In the genomic region with DNA sequence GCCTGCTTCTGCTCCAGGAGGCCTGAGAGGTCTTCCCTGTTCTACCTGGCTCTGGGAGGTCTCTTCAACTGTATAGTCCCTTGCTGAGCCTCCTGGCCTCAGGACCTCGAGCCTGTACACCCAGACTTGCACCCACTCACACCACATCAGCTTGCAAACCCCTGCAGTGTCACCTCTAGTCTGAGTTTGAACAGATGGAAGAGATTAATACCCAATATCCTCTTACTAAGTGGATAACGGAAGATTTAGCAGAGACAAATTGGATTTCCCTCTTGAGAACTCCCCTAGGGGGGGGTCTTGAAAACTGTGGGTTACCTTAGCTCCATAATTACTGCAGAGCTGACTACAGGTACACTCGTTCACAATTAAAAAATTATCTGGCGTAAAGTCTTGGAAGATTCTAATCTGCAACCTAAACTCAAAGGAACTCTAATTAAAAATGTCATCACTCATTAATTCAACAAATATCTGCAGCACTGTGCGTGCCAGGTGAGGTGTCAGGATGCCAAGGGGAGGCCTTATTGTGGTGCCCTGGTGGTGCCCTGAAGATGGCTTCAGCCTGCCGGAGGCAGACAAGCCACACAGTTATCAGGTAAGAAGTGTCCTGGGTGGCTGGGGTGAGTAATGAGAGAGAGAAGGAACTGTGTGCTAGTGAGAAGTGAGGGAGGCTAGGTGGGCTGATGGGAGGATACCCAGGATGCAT, we compare ENCODE assay signal across 13 mouse cellular contexts. TPM values are rescaled to one million over a fixed set of nuclear protein-coding genes. Genes with fewer than 3 reads are reported as not detected.
A peak's percentile ranks its signal among the peaks of the same experiment; 100 is the strongest.
DNase-seq lines count a peak whose midpoint lies in the region; ATAC-seq and TF ChIP-seq lines count a peak whose summit lies in the region.
"Had no signal": no experiment of that assay in that cellular context is flagged by ENCODE, and none has a peak within 500 bp of the region (broad histone marks: within the 10 kb centered on the region; RNA-seq: fewer than 3 reads in every experiment).

No protein-coding gene starts in this region.

- TF ChIP-seq CTCF in hindbrain, postnatal 0 days (IDR thresholded peaks at IDR 0.05; ENCODE audit: low read depth) = no peak
- TF ChIP-seq CTCF in liver, postnatal 0 days (IDR thresholded peaks at IDR 0.05; ENCODE audit: low read depth) = no peak

- peaks cover 77% of the 10 kb centered on the region for H3K4me1 ChIP-seq in kidney, embryonic 16.5 days (ENCODE audit: insufficient read depth, low read length)
- peaks cover 25% of the 10 kb centered on the region for H3K4me1 ChIP-seq in hindbrain, postnatal 0 days (ENCODE audit: insufficient read depth, low read length)
- H3K4me1 ChIP-seq in liver, postnatal 0 days (ENCODE audit: insufficient read depth) = peaks cover 2% of the 10 kb centered on the region; the same call in 1 of the 2 replicates
- peaks cover 11% of the 10 kb centered on the region for H3K4me1 ChIP-seq in heart, embryonic 11.5 days (ENCODE audit: control insufficient read depth, insufficient read depth, low read length)

- 0 out of 2 replicates have a peak overlapping the region, but pooled peaks have one; percentile 46 for H3K9ac ChIP-seq in kidney, embryonic 16.5 days (replicated peaks; ENCODE audit: low read length)
- no peak overlapping the region for H3K9ac ChIP-seq in hindbrain, postnatal 0 days (replicated peaks; ENCODE audit: low read length)
- no peak overlapping the region for H3K9ac ChIP-seq in liver, postnatal 0 days (replicated peaks)
- H3K9ac ChIP-seq in heart, embryonic 11.5 days (ENCODE audit: low read depth, low read length) = no peak overlapping the region
- H3K9ac ChIP-seq: heart, embryonic 13.5 days had no signal

- no peak for TF ChIP-seq EP300 in liver, postnatal 0 days (IDR thresholded peaks at IDR 0.05; ENCODE audit: low read depth)

- peak overlapping the region; percentile 87; the same call in 1 of the 2 replicates for H3K27ac ChIP-seq in kidney, embryonic 16.5 days (ENCODE audit: low read length)
- peak overlapping the region; percentile 45; the same call in 1 of the 2 replicates for H3K27ac ChIP-seq in hindbrain, postnatal 0 days
- H3K27ac ChIP-seq in liver, postnatal 0 days (ENCODE audit: low read depth) = no peak overlapping the region
- H3K27ac ChIP-seq in heart, embryonic 11.5 days (ENCODE audit: low read depth, low read length) = no peak overlapping the region

- H3K36me3 ChIP-seq in kidney, embryonic 16.5 days (ENCODE audit: insufficient read depth, low read length) = no peaks in the 10 kb centered on the region
- H3K36me3 ChIP-seq in hindbrain, postnatal 0 days (ENCODE audit: insufficient read depth, low read length) = no peaks in the 10 kb centered on the region
- no peaks in the 10 kb centered on the region for H3K36me3 ChIP-seq in liver, postnatal 0 days (replicated peaks; ENCODE audit: insufficient read depth, low read length)
- no peaks in the 10 kb centered on the region for H3K36me3 ChIP-seq in heart, embryonic 11.5 days (ENCODE audit: control insufficient read depth, insufficient read depth, low read length)
- H3K36me3 ChIP-seq: heart, embryonic 13.5 days; neural tube, embryonic 13.5 days had no signal

- ATAC-seq in kidney, embryonic 16.5 days (ENCODE audit: low FRiP score, low TSS enrichment) = no peak
- no peak for ATAC-seq in hindbrain, postnatal 0 days
- ATAC-seq in liver, postnatal 0 days = no peak
- ATAC-seq in heart, embryonic 11.5 days (replicated peaks; ENCODE audit: insufficient number of reproducible peaks, low FRiP score, low TSS enrichment) = no peak

- no peak for DNase-seq in kidney, adult 11 months
- peak; percentile 64 for DNase-seq in retina, adult 2 months (ENCODE audit: low read depth, low spot score)
- DNase-seq in retina, embryonic 14.5 days (ENCODE audit: low spot score) = no peak
- no peak for DNase-seq in hindbrain, postnatal 0 days (ENCODE audit: low spot score)
- peak; percentile 79 for DNase-seq in retina, postnatal 7 days (ENCODE audit: low read depth, low spot score)
- no peak for DNase-seq in liver, postnatal 0 days
- DNase-seq: adrenal gland, postnatal 14 days; lung, postnatal 14 days; thymus, adult 2 months had no signal

- no peak overlapping the region for H3K4me3 ChIP-seq in kidney, embryonic 16.5 days (ENCODE audit: low read length)
- H3K4me3 ChIP-seq in hindbrain, postnatal 0 days (ENCODE audit: low read length) = no peak overlapping the region
- no peak overlapping the region for H3K4me3 ChIP-seq in liver, postnatal 0 days (ENCODE audit: low read depth, low read length)
- H3K4me3 ChIP-seq in heart, embryonic 11.5 days (ENCODE audit: low read depth, low read length) = no peak overlapping the region
- H3K4me3 ChIP-seq: heart, embryonic 13.5 days; neural tube, embryonic 13.5 days had no signal

- H3K4me2 ChIP-seq in kidney, embryonic 16.5 days (replicated peaks; ENCODE audit: low read depth, low read length) = no peak overlapping the region
- no peak overlapping the region for H3K4me2 ChIP-seq in hindbrain, postnatal 0 days (ENCODE audit: low read depth, low read length)
- no peak overlapping the region for H3K4me2 ChIP-seq in liver, postnatal 0 days (ENCODE audit: low read depth, low read length)
- no peak overlapping the region for H3K4me2 ChIP-seq in heart, embryonic 11.5 days
- H3K4me2 ChIP-seq: heart, embryonic 13.5 days; neural tube, embryonic 13.5 days had no signal

- H3K27me3 ChIP-seq in kidney, embryonic 16.5 days (ENCODE audit: insufficient read depth, low read length) = no peaks in the 10 kb centered on the region
- no peaks in the 10 kb centered on the region for H3K27me3 ChIP-seq in hindbrain, postnatal 0 days (ENCODE audit: insufficient read depth, low read length)
- no peaks in the 10 kb centered on the region for H3K27me3 ChIP-seq in liver, postnatal 0 days (ENCODE audit: insufficient read depth, low read length)
- H3K27me3 ChIP-seq in heart, embryonic 11.5 days (ENCODE audit: control insufficient read depth, insufficient read depth, low read length) = 0 out of 2 replicates have a peak, but pooled peaks cover 2% of the 10 kb centered on the region
- H3K27me3 ChIP-seq: neural tube, embryonic 13.5 days had no signal

- no peaks in the 10 kb centered on the region for H3K9me3 ChIP-seq in kidney, embryonic 16.5 days (ENCODE audit: low read length)
- no peaks in the 10 kb centered on the region for H3K9me3 ChIP-seq in hindbrain, postnatal 0 days (ENCODE audit: low read length)
- no peaks in the 10 kb centered on the region for H3K9me3 ChIP-seq in liver, postnatal 0 days (ENCODE audit: low read length)
- no peaks in the 10 kb centered on the region for H3K9me3 ChIP-seq in heart, embryonic 11.5 days (replicated peaks; ENCODE audit: control insufficient read depth, low read length)
- H3K9me3 ChIP-seq: heart, embryonic 13.5 days; neural tube, embryonic 13.5 days had no signal

- WGBS in kidney, embryonic 16.5 days = 70% methylated on average over 6 of the region's 6 CpGs
- 48% methylated on average over 6 of the region's 6 CpGs for WGBS in hindbrain, postnatal 0 days
- 82% methylated on average over 6 of the region's 6 CpGs for WGBS in liver, postnatal 0 days (ENCODE audit: insufficient replicate concordance)
- 70% methylated on average over 6 of the region's 6 CpGs for WGBS in heart, embryonic 11.5 days (ENCODE audit: insufficient replicate concordance)

RNA-seq across cellular contexts. Expression of a gene that starts 38.5 kb away (rescaled TPM):
- 3.5 and 3.9 TPM in 2 replicates for polyA plus RNA-seq in kidney, embryonic 16.5 days (2015; fragmentation: Nextera tagmentation; extraction: Ambion mirVana)
- 16.4 and 19.4 TPM in 2 replicates for total RNA-seq in hindbrain, postnatal 0 days (2014; rRNA removed)
- 0.98 and 0.99 TPM in 2 replicates for polyA plus RNA-seq in hindbrain, postnatal 0 days (2015; fragmentation: Nextera tagmentation; extraction: Ambion mirVana)
- polyA plus RNA-seq in liver, postnatal 0 days (2015; fragmentation: Nextera tagmentation; extraction: Ambion mirVana) = 0.09 and 0.11 TPM in 2 replicates
- polyA plus RNA-seq in heart, embryonic 11.5 days (2014; fragmentation: Nextera tagmentation; extraction: Ambion mirVana) = 2.1 and 2.2 TPM in 2 replicates

Comparison
In these comparisons a context has a peak if more than half of its experiments do, and no peak if none do; other contexts are left out.
1. DNase-seq: peak in retina, adult 2 months (single experiment) and retina, postnatal 7 days (single experiment); none in kidney, adult 11 months (single experiment), retina, embryonic 14.5 days (single experiment), hindbrain, postnatal 0 days (single experiment) and liver, postnatal 0 days (single experiment).
2. H3K27ac ChIP-seq: peak in kidney, embryonic 16.5 days (single experiment) and hindbrain, postnatal 0 days (single experiment); none in liver, postnatal 0 days (single experiment) and heart, embryonic 11.5 days (single experiment).